Comparison of ENCODE assay signal across 7 mouse cellular contexts in genomic region chr17:62939930-62940572, GRCm38 (mm10). TPM values are rescaled to one million over a fixed set of nuclear protein-coding genes. Genes with fewer than 3 reads are reported as not detected.
DNase-seq lines count a peak whose midpoint lies in the region; ATAC-seq and TF ChIP-seq lines count a peak whose summit lies in the region.

No protein-coding gene starts in this region.

- no peak for TF ChIP-seq EP300 in stomach, postnatal 0 days (optimal IDR thresholded peaks at IDR 0.05)

- no peak for TF ChIP-seq POLR2A in cerebellum, adult 2 months (IDR thresholded peaks at IDR 0.05; ENCODE audit: borderline replicate concordance, insufficient read depth, low read length)

- peaks cover 11% of the 10 kb centered on the region for H3K4me1 ChIP-seq in lung, embryonic 15.5 days
- peaks cover 13% of the 10 kb centered on the region for H3K4me1 ChIP-seq in embryonic facial prominence, embryonic 15.5 days
- peaks cover 12% of the 10 kb centered on the region for H3K4me1 ChIP-seq in limb, embryonic 13.5 days
- no peaks in the 10 kb centered on the region for H3K4me1 ChIP-seq in stomach, postnatal 0 days (replicated peaks; ENCODE audit: control insufficient read depth, insufficient read depth)
- H3K4me1 ChIP-seq in liver, embryonic 12.5 days = 0 out of 2 replicates have a peak, but pooled peaks cover 3% of the 10 kb centered on the region
- no peaks in the 10 kb centered on the region for H3K4me1 ChIP-seq in cerebellum, adult 2 months (ENCODE audit: control insufficient read depth, insufficient read depth, low read length)

- DNase-seq in lung, adult 18-20 months = no peak
- no peak for DNase-seq in stomach, postnatal 0 days (ENCODE audit: low spot score)
- DNase-seq in cerebellum, adult 2 months = no peak

- 35% methylated on average over 18 of the region's 18 CpGs for WGBS in lung, embryonic 15.5 days
- WGBS in embryonic facial prominence, embryonic 15.5 days = 8% methylated on average over 18 of the region's 18 CpGs
- WGBS in limb, embryonic 13.5 days = 17% methylated on average over 18 of the region's 18 CpGs
- WGBS in stomach, postnatal 0 days = 21% methylated on average over 18 of the region's 18 CpGs
- WGBS in liver, embryonic 12.5 days (ENCODE audit: insufficient replicate concordance) = 28% methylated on average over 18 of the region's 18 CpGs
- 24% methylated on average over 18 of the region's 18 CpGs for WGBS in cerebellum, adult 2 months

- no peak overlapping the region for H3K27ac ChIP-seq in lung, embryonic 15.5 days
- peak overlapping the region; percentile 49; the same call in 1 of the 2 replicates for H3K27ac ChIP-seq in embryonic facial prominence, embryonic 15.5 days (replicated peaks)
- no peak overlapping the region for H3K27ac ChIP-seq in limb, embryonic 13.5 days
- no peak overlapping the region for H3K27ac ChIP-seq in stomach, postnatal 0 days (replicated peaks)
- H3K27ac ChIP-seq in liver, embryonic 12.5 days = no peak overlapping the region
- no peak overlapping the region for H3K27ac ChIP-seq in cerebellum, adult 2 months (ENCODE audit: insufficient read depth, low read length)

- no peak overlapping the region for H3K9ac ChIP-seq in lung, embryonic 15.5 days
- no peak overlapping the region for H3K9ac ChIP-seq in embryonic facial prominence, embryonic 15.5 days
- H3K9ac ChIP-seq in limb, embryonic 13.5 days = no peak overlapping the region
- no peak overlapping the region for H3K9ac ChIP-seq in stomach, postnatal 0 days (ENCODE audit: low read length)
- H3K9ac ChIP-seq in liver, embryonic 12.5 days = no peak overlapping the region

- H3K4me2 ChIP-seq in lung, embryonic 15.5 days = peak overlapping the region; percentile 29
- peak overlapping the region; percentile 42 for H3K4me2 ChIP-seq in embryonic facial prominence, embryonic 15.5 days (replicated peaks)
- H3K4me2 ChIP-seq in limb, embryonic 13.5 days (replicated peaks) = peak overlapping the region; percentile 51
- H3K4me2 ChIP-seq in stomach, postnatal 0 days (replicated peaks; ENCODE audit: low read depth) = peak overlapping the region; percentile 38
- no peak overlapping the region for H3K4me2 ChIP-seq in liver, embryonic 12.5 days

- no peak for TF ChIP-seq CTCF in stomach, postnatal 0 days (IDR thresholded peaks at IDR 0.05; ENCODE audit: low read depth)
- no peak for TF ChIP-seq CTCF in cerebellum, adult 2 months (IDR thresholded peaks at IDR 0.05; ENCODE audit: borderline replicate concordance, insufficient read depth, low read depth, low read length)

- no peak for ATAC-seq in lung, embryonic 15.5 days (ENCODE audit: borderline replicate concordance, extremely low read depth, low FRiP score, low TSS enrichment)
- no peak; the same call in 1 of the 2 replicates for ATAC-seq in embryonic facial prominence, embryonic 15.5 days (ENCODE audit: insufficient number of reproducible peaks, low FRiP score, low TSS enrichment, low read depth)
- ATAC-seq in limb, embryonic 13.5 days (ENCODE audit: low FRiP score, low read depth) = peak; percentile 36; the same call in 1 of the 2 replicates
- ATAC-seq in stomach, postnatal 0 days (ENCODE audit: low FRiP score, low TSS enrichment) = no peak
- no peak for ATAC-seq in liver, embryonic 12.5 days

- H3K4me3 ChIP-seq in lung, embryonic 15.5 days = no peak overlapping the region
- peak overlapping the region; percentile 16 for H3K4me3 ChIP-seq in embryonic facial prominence, embryonic 15.5 days (replicated peaks)
- H3K4me3 ChIP-seq in limb, embryonic 13.5 days = no peak overlapping the region
- H3K4me3 ChIP-seq in stomach, postnatal 0 days (ENCODE audit: low read depth, low read length) = no peak overlapping the region
- H3K4me3 ChIP-seq in liver, embryonic 12.5 days = no peak overlapping the region
- no peak overlapping the region for H3K4me3 ChIP-seq in cerebellum, adult 2 months (replicated peaks; ENCODE audit: insufficient read depth, low read depth, low read length)

- no peaks in the 10 kb centered on the region for H3K9me3 ChIP-seq in lung, embryonic 15.5 days
- no peaks in the 10 kb centered on the region for H3K9me3 ChIP-seq in embryonic facial prominence, embryonic 15.5 days (replicated peaks)
- H3K9me3 ChIP-seq in limb, embryonic 13.5 days = no peaks in the 10 kb centered on the region
- H3K9me3 ChIP-seq in stomach, postnatal 0 days (ENCODE audit: control insufficient read depth, low read length) = no peaks in the 10 kb centered on the region
- H3K9me3 ChIP-seq in liver, embryonic 12.5 days (replicated peaks) = no peaks in the 10 kb centered on the region

- H3K36me3 ChIP-seq in lung, embryonic 15.5 days = no peaks in the 10 kb centered on the region
- no peaks in the 10 kb centered on the region for H3K36me3 ChIP-seq in embryonic facial prominence, embryonic 15.5 days
- H3K36me3 ChIP-seq in limb, embryonic 13.5 days = no peaks in the 10 kb centered on the region
- H3K36me3 ChIP-seq in stomach, postnatal 0 days (ENCODE audit: control insufficient read depth, insufficient read depth, low read length) = no peaks in the 10 kb centered on the region
- no peaks in the 10 kb centered on the region for H3K36me3 ChIP-seq in liver, embryonic 12.5 days

- H3K27me3 ChIP-seq in lung, embryonic 15.5 days = no peaks in the 10 kb centered on the region
- H3K27me3 ChIP-seq in embryonic facial prominence, embryonic 15.5 days = no peaks in the 10 kb centered on the region
- no peaks in the 10 kb centered on the region for H3K27me3 ChIP-seq in limb, embryonic 13.5 days
- no peaks in the 10 kb centered on the region for H3K27me3 ChIP-seq in stomach, postnatal 0 days (ENCODE audit: control insufficient read depth, insufficient read depth, low read length)
- no peaks in the 10 kb centered on the region for H3K27me3 ChIP-seq in liver, embryonic 12.5 days (replicated peaks)
- no peaks in the 10 kb centered on the region for H3K27me3 ChIP-seq in cerebellum, adult 2 months (ENCODE audit: control insufficient read depth, insufficient read depth, low read length)

RNA-seq across cellular contexts. Expression of gene Efna5, which starts 58.9 kb away (rescaled TPM):
- 12.6 and 13.3 TPM in 2 replicates for polyA plus RNA-seq in lung, embryonic 15.5 days (2015; fragmentation: Nextera tagmentation; extraction: Ambion mirVana)
- 70.6 and 71.9 TPM in 2 replicates for polyA plus RNA-seq in embryonic facial prominence, embryonic 15.5 days (2015; fragmentation: Nextera tagmentation; extraction: Ambion mirVana)
- 75.1 and 76.2 TPM in 2 replicates for polyA plus RNA-seq in limb, embryonic 13.5 days (2015; fragmentation: Nextera tagmentation; extraction: Ambion mirVana)
- polyA plus RNA-seq in stomach, postnatal 0 days (2015; fragmentation: Nextera tagmentation; extraction: Ambion mirVana) = 23.3 and 23.9 TPM in 2 replicates
- polyA plus RNA-seq in liver, embryonic 12.5 days (2016; fragmentation: Nextera tagmentation; extraction: Ambion mirVana) = 4.4 and 5.1 TPM in 2 replicates
- 4.1 and 5.2 TPM in 2 replicates for polyA plus RNA-seq in cerebellum, adult 2 months (2012; rRNA removed)
